Mouse (Mus musculus) c-Kit-positive CD71-positive TER-119-negative erythroid progenitor cells, embryonic 14.5 days (primary cell): ENCODE measurements around the gene Zfp628.
"Not testable (repeated sequence)": the region's sequence is repeated elsewhere in the genome, so short reads cannot be mapped to it uniquely, and the experiment has no call there.

Experiments
- DNase-seq: peaks from one replicate; pipeline ENCODE4 v3.0.0-alpha.2; 2013; ENCODE audit warnings: low read depth

The Zfp628 gene

DNA sequence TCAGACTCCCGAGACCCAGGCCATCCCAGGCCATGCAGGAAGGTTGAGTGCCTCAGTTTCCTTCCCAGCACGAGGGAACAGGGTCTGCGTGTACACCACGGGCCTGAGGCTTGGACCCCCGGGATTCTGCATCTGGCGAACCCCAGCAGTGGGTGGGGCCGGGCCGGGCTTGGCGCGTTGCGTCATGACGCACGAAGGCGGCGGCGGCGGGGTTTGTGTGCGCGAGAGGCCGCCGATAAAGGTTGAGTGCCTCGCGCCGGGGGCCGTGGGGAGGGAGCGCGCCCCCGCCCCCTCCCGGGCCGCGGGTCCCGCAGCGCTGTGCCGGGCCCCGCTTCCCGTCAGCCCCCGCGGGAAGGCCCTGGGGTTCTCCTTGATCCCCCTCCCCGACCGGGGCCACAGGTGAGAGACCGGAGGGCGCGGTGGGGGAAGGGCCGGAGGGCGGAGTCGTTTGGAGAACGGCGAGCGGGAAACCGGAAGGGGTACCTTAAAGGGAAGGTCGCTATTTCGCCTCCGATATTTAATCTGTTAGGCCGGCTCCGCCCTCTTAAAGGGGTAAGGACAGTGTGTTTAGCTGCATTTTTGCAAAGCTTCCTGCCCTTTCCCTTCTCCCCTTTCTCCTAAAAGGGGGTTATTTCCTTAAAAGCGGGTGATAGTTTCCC is at the start of gene Zfp628:
Gene Zfp628 (plus strand): TSS at position 211 of the 659 bp plus-strand sequence.
- DNase-seq: peak; percentile 90

DNA sequence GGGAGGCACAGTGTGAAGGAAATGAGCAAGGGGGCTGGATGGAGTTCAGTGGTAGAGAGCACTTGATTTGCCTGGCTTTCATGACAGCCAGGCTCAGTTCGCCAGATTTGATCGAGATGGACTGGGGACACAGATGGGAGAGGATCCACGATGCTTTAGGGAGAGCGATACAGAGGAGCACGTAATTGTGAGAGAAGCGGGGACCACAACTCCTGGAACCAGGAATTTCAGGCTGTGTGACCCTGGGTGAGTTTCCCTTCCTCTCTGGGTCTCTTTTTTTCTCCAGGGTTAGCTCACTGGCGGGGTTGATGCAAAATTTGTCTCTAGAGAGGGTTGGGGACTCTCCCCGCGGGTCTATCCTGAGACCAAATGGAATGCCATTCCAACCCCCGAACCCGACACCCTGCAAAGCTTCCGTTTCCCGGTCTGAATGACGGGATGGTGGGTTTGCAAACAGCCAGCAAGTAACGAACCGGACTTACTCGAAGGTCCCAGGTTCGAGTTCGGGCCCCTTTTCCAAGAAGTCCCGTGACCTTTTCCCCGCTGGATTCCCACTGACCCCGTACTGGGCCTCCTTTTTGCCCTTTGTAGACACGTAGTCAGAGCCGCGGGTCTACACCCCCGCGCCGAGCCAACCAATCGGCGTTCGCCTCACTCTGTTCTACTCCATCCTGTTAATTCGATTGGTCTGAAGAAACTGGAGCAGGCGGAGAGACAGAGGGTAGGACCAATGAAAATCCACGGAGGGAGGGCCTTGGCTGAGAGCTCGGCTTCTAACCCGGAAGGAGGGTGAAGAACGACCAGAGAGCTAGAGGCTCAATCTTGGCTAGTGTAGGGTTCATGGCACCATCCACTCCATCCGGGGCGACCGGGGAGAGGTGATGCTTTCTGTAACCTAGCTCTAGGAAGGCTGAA is 49.2 kb upstream of the Zfp628 start:
- peak; percentile 97 for DNase-seq

DNA sequence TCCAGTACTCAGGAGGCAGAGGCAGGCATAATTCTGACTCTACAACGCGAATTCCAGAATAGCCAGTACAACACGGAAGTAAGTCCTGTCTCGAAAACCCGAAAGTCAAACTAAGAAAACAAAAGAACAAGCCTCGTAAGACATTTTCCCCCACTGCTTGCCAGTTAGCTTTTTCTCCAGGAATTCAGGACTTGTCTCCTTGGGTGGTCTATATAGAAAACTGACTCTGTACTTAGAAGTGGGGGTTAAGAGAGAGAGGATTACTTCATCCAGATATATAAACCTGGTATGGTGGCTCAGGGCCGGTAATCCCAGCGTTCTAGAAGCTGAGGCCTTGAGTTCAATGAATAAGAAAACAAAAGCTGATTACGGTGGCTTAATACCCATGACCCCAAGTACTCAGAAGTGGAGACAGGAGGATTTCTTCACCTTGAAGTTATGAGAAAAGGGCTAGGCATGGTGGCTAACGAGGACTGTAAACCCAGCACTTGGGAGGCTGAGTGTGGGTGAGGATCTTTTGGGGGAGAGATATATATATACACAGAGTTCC is 48.3 kb upstream of the Zfp628 start:
- DNase-seq: no peak

DNA sequence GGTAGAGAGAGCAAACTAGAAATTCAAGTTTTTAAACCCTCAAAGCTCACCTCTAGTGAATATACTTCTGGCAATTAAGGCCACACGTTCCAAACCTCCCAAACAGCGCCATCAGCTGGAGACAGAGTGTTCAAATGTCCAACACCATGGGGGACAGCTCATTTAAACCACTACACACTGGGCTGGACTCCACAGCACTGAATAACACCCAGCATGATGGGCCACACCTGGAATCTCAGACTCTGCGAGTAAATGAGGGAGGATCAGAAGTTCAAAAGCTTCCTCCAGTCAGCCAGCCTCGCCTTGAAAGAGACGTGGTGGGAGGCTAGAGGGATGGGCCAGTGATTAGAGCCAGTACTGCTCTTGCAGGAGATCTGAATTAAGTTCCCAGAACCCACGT is 44.9 kb upstream of the Zfp628 start, which contains the start of gene Isoc2b:
Gene Isoc2b (minus strand): TSS at position 126 of the 400 bp plus-strand sequence.
- DNase-seq: no peak

DNA sequence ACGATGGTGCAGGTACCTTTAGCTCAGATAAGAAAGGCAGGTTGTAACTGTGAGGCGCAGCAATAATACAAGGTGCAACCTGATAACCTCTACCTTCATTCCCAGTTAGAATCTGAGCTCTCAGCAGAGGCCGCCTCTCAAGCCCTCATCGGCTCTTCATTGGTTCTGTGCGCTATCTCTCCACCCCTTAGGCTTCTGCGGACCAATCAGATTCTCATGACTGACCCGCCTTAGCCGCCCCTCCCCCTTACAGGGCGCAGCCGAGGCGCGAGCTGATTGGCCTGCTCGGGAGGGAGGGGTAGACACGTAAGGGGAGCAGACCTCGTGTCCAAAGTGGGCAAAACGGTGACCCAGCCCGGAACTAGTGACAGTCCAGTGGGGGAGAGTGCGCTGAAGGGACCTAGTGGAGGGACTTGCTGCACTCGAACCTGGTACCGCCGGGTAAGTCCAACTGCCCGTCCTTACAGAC is 38.2 kb upstream of the Zfp628 start, which contains the start of gene Isoc2a:
Gene Isoc2a (plus strand): TSS at position 401 of the 469 bp plus-strand sequence.
- DNase-seq: peak; percentile 94

DNA sequence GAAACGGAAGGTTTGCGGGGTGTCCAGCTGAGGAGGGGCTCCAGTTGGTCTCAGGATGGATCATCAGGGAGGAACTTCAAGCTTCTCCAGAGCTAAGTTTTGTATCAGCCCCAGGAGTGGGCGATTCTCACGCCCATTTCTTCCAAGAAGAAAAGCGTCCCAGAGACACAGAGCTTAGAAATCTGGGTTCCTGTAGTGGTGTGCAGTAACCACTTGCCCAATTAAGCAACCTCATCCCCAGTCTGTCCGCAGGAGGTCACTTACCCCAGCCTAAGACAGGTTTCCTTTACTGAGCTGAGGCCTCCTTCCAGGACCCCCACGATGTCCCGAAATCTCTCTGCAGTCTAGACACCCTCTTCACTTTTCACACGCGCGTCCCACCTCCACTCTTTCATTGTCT is 37.8 kb upstream of the Zfp628 start:
- no peak for DNase-seq

DNA sequence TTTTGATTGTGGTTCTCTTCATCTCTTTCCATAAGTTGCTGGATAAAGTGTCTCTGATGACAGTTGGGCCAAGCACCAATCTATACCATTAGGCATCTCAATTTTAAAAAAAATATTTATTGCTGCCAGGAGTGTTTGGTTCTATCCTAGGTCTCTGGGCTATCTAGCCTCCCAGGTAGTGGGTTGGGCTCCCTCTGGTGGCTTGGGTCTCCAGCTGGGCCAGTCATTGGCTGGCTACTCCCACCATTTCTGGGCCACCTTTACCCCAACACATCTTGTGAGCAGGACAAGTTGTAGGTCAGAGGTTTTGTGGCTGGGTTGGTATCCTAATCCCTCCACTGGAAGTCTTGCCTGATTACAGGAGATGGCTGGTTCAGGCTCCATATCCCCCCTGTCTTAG is 36.8 kb upstream of the Zfp628 start:
- DNase-seq: no peak

DNA sequence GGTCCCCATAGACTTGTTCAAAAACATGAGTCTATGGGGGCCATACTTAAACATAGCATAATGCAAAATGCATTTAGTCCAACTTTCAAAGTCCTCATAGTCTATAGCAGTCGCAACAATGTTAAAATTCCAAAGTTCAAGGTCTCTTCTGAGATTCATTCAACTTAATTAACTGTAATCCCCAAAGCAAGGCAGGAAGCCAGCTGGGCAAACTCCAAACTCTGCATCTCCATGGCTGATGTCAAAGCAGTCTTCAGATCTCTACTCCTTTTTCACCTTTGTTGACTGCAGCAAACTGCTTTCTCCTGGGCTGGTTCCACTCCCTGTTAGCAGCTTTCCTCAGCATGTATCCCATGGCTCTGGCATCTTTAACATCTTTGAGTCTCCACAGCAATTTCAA is 36.0 kb upstream of the Zfp628 start:
- DNase-seq: not testable (repeated sequence)

DNA sequence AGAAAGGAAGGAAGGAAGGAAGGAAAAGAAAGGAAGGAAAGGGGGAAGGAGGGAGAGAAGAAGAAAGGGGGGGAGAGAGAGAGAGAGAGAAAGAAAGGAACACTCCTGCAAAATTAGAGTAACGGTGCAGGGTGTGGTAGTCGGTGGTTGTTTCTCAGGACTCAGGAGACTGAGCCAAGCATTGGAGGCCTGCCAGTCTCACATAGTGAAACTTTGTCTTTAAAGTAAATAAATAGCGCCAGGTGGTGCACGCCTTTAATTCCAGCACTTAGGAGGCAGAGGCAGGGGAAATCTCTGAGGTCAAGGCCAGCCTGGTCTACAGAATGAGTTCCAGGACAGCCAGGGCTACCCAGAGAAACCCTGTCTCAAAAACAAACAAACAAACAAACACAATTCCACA is 28.3 kb upstream of the Zfp628 start:
- no peak for DNase-seq

DNA sequence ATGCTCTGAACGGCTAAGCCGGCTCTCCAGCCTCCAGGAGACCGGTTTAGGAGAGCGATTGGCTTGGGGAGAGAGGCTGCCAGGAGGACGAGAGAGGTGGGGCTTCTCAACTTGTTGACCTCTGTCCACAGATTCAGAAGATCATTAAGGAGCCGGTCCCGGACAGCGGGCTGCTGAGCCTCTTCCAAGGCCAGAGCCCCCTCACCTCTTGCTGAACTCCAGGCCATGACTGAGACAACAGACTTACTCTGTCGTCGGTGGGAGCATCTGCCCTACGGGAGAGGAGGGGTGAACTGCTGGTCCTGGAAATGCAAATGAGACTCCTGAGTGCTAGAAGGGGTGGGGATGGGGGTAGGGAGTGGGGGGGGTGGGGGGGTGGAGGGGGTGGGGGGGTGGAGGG is 19.8 kb upstream of the Zfp628 start:
- no peak for DNase-seq

DNA sequence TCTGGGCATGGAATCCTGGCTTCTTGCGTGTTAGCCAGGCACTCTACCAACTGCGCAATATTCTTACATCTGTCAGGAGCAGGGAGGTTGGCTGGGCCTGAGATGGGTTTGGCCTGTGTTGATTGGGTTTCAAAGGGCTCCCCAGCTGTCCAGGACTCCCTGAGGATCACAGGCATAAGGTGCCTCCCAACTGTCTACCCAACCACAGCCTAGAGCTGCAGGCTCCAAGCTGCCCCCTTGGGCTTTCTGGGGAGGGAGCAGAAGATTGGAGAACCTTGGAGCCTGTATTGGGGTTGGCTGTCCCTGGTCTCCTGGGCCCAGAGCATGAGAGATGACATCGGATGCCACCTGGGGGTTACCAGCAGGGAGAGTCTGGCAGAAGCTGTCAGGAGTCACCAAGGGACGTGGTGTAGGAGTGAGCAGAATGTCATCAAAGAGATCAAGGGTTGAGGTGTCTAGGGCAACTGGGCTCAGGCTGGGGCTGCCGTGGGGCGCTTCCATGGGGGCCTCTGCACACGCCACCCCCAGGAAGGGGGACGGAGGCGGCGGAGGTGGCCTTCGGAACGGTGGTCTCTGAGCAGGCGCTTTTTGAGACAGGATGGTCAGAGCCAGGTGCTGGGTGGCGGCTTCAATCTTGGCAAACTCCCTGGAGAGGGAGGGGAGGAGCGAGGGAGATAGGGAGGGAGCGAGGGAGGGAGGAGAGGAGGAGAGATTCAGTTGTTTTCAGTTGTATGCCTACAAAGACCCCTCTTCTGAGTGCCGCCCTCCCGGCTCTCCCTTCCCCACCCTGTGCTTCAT is 16.0 kb upstream of the Zfp628 start:
- DNase-seq: no peak

DNA sequence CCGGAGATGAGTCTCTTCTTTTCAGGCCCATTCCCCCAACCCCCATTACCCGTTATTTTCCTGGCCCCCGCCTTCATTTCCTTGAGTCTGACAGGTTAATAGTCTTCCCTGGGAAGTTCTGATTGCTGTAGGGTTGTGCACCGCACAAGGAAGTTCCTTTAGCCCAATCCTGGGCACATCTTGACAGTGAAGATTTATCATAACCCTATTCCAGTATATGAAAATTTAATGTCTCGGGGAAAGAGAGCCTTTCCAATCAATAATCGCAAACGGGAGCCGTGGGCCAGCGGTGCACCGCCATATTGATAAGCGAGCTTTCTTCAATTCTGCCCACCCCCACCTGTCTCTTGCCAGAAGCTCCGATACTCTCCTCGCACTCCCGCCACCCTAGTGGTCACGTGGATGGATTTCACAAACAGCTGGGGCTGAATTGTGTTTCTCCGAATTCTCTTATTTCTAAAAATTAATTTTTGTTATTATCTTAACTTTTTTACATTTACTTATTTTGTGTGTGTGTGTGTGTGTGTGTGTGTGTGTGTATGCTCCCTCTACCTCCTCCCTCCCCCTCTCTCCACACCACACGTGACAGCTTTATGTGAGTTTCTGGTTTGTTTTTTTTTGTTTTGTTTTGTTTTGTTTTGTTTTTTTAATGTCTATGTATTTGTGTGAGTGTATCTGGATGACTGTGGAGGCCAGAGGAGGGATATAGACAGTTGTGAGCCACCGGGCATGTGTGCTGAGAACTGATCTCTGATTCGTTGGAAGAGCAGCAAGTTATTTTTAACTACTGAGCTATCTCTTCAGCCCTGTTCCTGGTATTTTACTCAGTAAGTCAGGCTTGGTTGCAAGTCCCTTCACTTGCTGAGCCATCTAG is 15.1 kb upstream of the Zfp628 start:
- no peak for DNase-seq

DNA sequence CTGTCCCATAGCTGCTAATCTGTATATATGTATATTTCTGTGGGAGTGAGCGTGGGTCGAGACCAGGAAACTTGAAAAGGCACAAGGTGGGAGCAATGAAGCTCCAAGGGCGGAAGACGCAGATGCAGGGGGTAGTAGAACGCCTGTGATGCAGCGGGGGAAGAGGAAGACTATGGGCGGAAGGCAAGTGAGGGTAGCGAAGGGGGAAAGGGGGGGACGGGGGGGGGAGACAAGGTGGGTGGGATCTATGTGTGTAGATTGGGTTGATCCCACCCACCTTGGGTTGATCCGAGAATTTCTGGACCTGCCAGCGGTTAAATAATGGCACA is 14.5 kb upstream of the Zfp628 start:
- no peak for DNase-seq

DNA sequence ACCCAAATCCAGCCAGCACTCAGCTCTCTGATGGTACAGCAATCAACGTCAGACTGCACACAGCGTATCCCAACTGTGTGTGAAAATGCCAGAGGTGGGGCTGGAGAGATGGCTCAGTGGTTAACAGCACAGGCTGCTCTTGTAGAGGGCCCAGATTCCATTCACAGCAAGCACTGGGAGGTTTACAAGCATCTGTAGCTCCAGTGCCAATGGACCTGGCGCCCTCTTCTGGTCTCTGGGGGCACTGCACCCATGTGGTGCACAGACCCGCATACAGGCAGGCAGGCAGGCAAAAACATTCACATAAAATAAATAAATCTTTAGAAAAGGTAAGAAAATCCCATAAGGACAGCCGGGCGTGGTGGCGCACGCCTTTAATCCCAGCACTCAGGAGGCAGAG is 13.8 kb upstream of the Zfp628 start:
- no peak for DNase-seq

DNA sequence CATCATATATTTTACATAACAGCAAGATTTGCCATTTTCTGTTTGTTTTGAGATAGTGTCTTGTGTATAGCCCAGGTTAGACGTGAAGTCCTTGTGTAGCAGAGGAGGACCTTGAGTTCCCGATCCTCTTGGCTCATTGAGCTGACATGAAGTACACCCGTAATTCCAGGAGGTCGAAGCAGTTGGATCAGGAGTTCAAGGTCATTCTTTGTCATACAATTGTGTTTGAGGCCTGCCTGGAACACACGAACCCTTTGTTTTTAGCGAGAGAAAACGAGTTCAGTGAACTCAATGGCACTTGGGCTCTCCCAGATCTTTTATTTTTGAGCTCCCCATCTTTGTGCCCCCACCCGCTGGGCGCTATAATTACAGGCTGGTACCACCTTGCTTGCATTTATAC is 12.6 kb upstream of the Zfp628 start:
- no peak for DNase-seq

DNA sequence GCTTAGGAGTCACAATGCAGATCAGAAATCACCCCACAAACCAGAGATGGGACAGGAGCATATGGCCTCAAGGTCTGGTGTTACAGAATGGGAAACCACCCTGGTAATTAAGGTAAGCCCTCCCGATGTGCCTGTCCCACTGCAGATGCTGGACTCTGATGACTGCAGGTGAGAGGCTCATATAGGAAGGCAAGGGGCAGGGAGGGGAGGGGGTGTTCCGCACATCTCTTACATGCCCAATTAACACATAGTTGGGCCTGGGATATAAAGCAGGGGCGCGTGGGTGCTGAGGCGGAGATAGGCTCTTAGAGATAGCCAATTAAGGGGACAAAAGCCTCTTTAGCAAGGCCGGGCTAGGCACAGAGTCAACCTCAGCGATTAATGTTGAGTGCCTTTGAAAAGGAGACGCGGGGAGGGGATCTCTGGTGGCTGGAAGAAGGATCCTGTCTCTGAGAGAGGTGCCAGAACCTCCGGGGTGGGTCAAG is 8.5 kb upstream of the Zfp628 start, which contains the start of gene Gm36210:
Gene Gm36210 (minus strand): TSS at position 51 of the 485 bp plus-strand sequence.
- DNase-seq: no peak

DNA sequence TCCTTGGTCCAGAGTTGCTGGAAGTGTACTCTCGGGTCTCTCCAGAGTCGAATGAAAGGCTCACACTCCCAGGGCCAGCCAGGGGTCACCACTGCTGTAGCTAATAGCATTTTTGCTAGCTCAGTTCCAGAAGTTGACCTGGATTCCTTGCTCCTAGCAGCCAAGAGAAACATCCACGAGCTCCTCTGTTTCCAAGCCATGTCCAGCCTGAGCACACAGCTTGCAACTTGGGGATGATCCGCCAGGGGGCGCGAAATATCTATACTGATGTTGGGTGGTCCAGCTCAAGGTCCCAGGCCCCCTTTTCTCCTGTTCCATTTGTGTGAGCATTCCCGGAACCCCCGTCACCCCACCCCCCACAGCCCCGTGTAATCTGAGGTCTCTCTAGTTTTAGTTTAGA is 3.5 kb upstream of the Zfp628 start:
- DNase-seq: no peak

DNA sequence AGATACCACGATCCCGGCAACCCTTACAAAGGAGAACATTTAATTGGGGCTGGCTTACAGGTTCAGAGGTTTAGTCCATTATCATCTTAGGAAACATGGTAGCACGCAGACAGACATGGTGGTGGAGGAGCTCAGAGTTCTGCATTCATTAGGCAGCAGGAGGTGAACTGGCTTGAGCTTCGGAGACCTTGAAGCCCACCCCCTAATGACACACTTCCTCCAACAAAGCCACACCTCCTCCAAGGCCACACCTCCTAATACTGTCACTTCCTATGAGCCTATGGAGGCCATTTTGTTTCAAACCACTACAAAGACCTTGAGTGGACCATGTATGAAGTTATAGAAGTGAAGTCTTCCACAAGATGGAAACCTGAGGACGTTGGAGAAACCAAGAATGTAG is 2.8 kb upstream of the Zfp628 start:
- no peak for DNase-seq

DNA sequence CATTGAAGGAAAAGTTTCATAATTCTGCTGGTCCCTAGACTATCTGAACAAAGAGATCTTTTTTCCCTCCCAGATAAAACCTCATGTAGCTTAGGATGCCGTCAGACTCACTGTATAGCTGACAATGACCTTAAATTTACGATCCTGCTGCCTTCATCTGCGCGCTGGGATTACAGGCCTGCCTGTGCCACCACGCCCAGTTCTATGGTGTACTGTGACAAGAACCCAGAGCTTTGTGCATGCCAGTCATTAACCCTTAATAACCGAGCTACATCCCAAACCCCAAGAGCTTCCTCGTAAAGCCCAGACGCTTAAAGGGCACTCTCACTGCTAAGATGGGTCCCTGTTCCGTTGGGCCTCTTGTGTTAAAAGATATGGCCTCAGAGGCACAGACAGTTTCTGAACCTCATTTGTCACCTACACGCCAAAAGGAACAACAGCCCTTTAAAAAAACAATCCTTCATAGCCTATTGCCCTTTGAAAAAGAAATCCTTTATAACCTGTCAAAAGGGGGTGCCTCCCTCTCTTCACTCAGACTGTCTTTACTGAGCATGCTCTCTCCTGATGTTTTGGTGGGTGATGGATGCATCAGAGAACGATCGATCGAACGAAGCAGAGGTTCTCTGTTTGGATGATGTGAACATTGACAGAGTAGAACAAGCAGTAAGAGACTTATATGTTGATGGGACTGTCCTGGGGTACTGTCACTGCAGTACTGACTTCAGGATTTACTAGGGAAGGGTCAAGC is 826 bp downstream of the Zfp628 start:
- no peak for DNase-seq

DNA sequence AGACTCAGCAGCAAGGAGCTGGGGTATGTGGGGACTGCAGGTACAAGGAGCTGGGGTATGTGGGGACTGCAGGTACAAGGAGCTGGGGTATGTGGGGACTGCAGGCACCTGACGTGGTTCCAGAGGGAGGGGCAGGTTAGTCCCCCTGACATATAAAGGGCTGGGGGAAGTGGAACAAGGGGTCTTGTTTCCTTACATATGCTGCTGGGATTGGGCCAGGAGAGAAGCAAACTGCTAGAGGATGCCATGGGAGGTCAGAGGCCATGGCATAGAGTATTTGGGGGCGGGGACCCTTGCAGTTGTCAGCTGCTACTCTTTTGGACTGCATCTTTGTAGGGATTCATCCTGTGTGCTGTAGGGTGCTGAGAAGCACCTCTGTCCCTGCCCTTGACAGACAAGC is 2.5 kb downstream of the Zfp628 start:
- DNase-seq: no peak
